Mouse (Mus musculus): ENCODE results near the gene Kpna7. TPM values are rescaled to one million over a fixed set of nuclear protein-coding genes. Genes with fewer than 3 reads are reported as not detected.

Kpna7 gene
- polyA plus RNA-seq, 1 experiment from 2014 or later, result not detected

GRCm38 (mm10) chr5:144944370-144944769 lies 139.5 kb downstream of the Kpna7 start:
- H3K4me2 ChIP-seq (replicated peaks; ENCODE audit: low read depth, low read length), result no peak overlapping the region
- 79% methylated on average over 4 of the region's 4 CpGs for WGBS
- no peaks in the 10 kb centered on the region for H3K9me3 ChIP-seq (ENCODE audit: low read length)
- H3K4me3 ChIP-seq (ENCODE audit: low read length), result no peak overlapping the region
- H3K27me3 ChIP-seq (ENCODE audit: insufficient read depth, low read length), result no peaks in the 10 kb centered on the region
- H3K27ac ChIP-seq (ENCODE audit: low read length), result no peak overlapping the region
- H3K36me3 ChIP-seq (ENCODE audit: insufficient read depth, low read length), result no peaks in the 10 kb centered on the region
- no peak overlapping the region for H3K9ac ChIP-seq (replicated peaks; ENCODE audit: low read length)
- H3K4me1 ChIP-seq (ENCODE audit: insufficient read depth, low read length), result peaks cover 20% of the 10 kb centered on the region
- no peak for ATAC-seq (ENCODE audit: low FRiP score, low TSS enrichment)

- no peak for ATAC-seq (ENCODE audit: low FRiP score, low TSS enrichment)
- H3K9me3 ChIP-seq (ENCODE audit: low read length), result no peaks in the 10 kb centered on the region
- WGBS, result 86% methylated on average over 6 of the region's 6 CpGs
- no peaks in the 10 kb centered on the region for H3K27me3 ChIP-seq (ENCODE audit: insufficient read depth, low read length)
- no peak overlapping the region for H3K9ac ChIP-seq (replicated peaks; ENCODE audit: low read length)
- no peak overlapping the region for H3K4me3 ChIP-seq (ENCODE audit: low read length)
- H3K4me2 ChIP-seq (replicated peaks; ENCODE audit: low read depth, low read length), result no peak overlapping the region
- H3K4me1 ChIP-seq (ENCODE audit: insufficient read depth, low read length), result peaks cover 14% of the 10 kb centered on the region
- H3K36me3 ChIP-seq (ENCODE audit: insufficient read depth, low read length), result no peaks in the 10 kb centered on the region
- H3K27ac ChIP-seq (ENCODE audit: low read length), result no peak overlapping the region
Measured at GRCm38 (mm10) chr5:144943346-144943745, 140.5 kb downstream of the Kpna7 start.

- 77% methylated on average over 9 of the region's 9 CpGs for WGBS
- H3K4me2 ChIP-seq (replicated peaks; ENCODE audit: low read depth, low read length), result no peak overlapping the region
- H3K9ac ChIP-seq (replicated peaks; ENCODE audit: low read length), result no peak overlapping the region
- H3K27ac ChIP-seq (ENCODE audit: low read length), result no peak overlapping the region
- no peaks in the 10 kb centered on the region for H3K36me3 ChIP-seq (ENCODE audit: insufficient read depth, low read length)
- no peaks in the 10 kb centered on the region for H3K27me3 ChIP-seq (ENCODE audit: insufficient read depth, low read length)
- no peaks in the 10 kb centered on the region for H3K9me3 ChIP-seq (ENCODE audit: low read length)
- H3K4me3 ChIP-seq (ENCODE audit: low read length), result no peak overlapping the region
- no peak for ATAC-seq (ENCODE audit: low FRiP score, low TSS enrichment)
- H3K4me1 ChIP-seq (ENCODE audit: insufficient read depth, low read length), result peaks cover 9% of the 10 kb centered on the region
Measured at GRCm38 (mm10) chr5:144942431-144942830, 141.4 kb downstream of the Kpna7 start.

GRCm38 (mm10) chr5:144940904-144941303 lies 142.9 kb downstream of the Kpna7 start:
- Histone ChIP-seq H3K9ac (replicated peaks; ENCODE audit: low read length) (no peak overlapping the region), H3K9me3 (ENCODE audit: low read length) (no peaks in the 10 kb centered on the region)
- 64% methylated on average over 2 of the region's 3 CpGs for WGBS

GRCm38 (mm10) chr5:144937304-144937703 lies 146.5 kb downstream of the Kpna7 start:
- WGBS, result 92% methylated on average over 2 of the region's 2 CpGs
- Histone ChIP-seq H3K27ac (ENCODE audit: low read length) (no peak overlapping the region), H3K9me3 (ENCODE audit: low read length) (no peaks in the 10 kb centered on the region), H3K4me2 (replicated peaks; ENCODE audit: low read depth, low read length) (no peak overlapping the region), H3K9ac (replicated peaks; ENCODE audit: low read length) (no peak overlapping the region), H3K4me1 (ENCODE audit: insufficient read depth, low read length) (peaks cover 28% of the 10 kb centered on the region), H3K36me3 (ENCODE audit: insufficient read depth, low read length) (no peaks in the 10 kb centered on the region), H3K4me3 (ENCODE audit: low read length) (no peak overlapping the region), H3K27me3 (ENCODE audit: insufficient read depth, low read length) (no peaks in the 10 kb centered on the region)
- no peak for ATAC-seq (ENCODE audit: low FRiP score, low TSS enrichment)

More at GRCm38 (mm10) chr5:144940904-144941303, 142.9 kb downstream of the Kpna7 start:
- Histone ChIP-seq H3K36me3 (ENCODE audit: insufficient read depth, low read length) (no peaks in the 10 kb centered on the region), H3K4me2 (replicated peaks; ENCODE audit: low read depth, low read length) (no peak overlapping the region), H3K4me3 (ENCODE audit: low read length) (no peak overlapping the region), H3K4me1 (ENCODE audit: insufficient read depth, low read length) (peaks cover 18% of the 10 kb centered on the region), H3K27me3 (ENCODE audit: insufficient read depth, low read length) (no peaks in the 10 kb centered on the region), H3K27ac (ENCODE audit: low read length) (no peak overlapping the region)
- no peak for ATAC-seq (ENCODE audit: low FRiP score, low TSS enrichment)

Other genes with a start within 250 kb of the Kpna7 start
- 9.5 and 14.0 TPM in 2 replicates for gene Smurf1, start 118.2 kb downstream of the Kpna7 start, polyA plus RNA-seq (2015; fragmentation: Nextera tagmentation; extraction: Ambion mirVana)
- not detected in 2 replicates for gene Gm4871, start 51.3 kb downstream of the Kpna7 start, polyA plus RNA-seq (2015; fragmentation: Nextera tagmentation; extraction: Ambion mirVana)
- not detected in 2 replicates for gene 1700018F24Rik, start 41.0 kb downstream of the Kpna7 start, polyA plus RNA-seq (2015; fragmentation: Nextera tagmentation; extraction: Ambion mirVana)
- gene Arpc1a, start 200 bp downstream of the Kpna7 start, polyA plus RNA-seq (2015; fragmentation: Nextera tagmentation; extraction: Ambion mirVana), result 142 and 150 TPM in 2 replicates
- 325 and 354 TPM in 2 replicates for gene Arpc1b, start 30.2 kb upstream of the Kpna7 start, polyA plus RNA-seq (2015; fragmentation: Nextera tagmentation; extraction: Ambion mirVana)
- 77.0 and 93.6 TPM in 2 replicates for gene Pdap1, start 56.2 kb upstream of the Kpna7 start, polyA plus RNA-seq (2015; fragmentation: Nextera tagmentation; extraction: Ambion mirVana)
- gene Bud31, start 56.3 kb upstream of the Kpna7 start, polyA plus RNA-seq (2015; fragmentation: Nextera tagmentation; extraction: Ambion mirVana), result 186 TPM in 2 replicates
- 19.8 and 20.0 TPM in 2 replicates for gene Ptcd1, start 83.1 kb upstream of the Kpna7 start, polyA plus RNA-seq (2015; fragmentation: Nextera tagmentation; extraction: Ambion mirVana)
- 56.2 and 59.5 TPM in 2 replicates for gene Cpsf4, start 83.2 kb upstream of the Kpna7 start, polyA plus RNA-seq (2015; fragmentation: Nextera tagmentation; extraction: Ambion mirVana)
- gene Atp5j2, start 108.0 kb upstream of the Kpna7 start, polyA plus RNA-seq (2015; fragmentation: Nextera tagmentation; extraction: Ambion mirVana), result 679 and 701 TPM in 2 replicates
- 11.4 and 11.6 TPM in 2 replicates for gene Zkscan14, start 117.8 kb upstream of the Kpna7 start, polyA plus RNA-seq (2015; fragmentation: Nextera tagmentation; extraction: Ambion mirVana)
- 16.2 and 17.2 TPM in 2 replicates for gene Zkscan5, start 120.5 kb upstream of the Kpna7 start, polyA plus RNA-seq (2015; fragmentation: Nextera tagmentation; extraction: Ambion mirVana)
- 35.3 and 36.0 TPM in 2 replicates for gene Zfp655, start 147.7 kb upstream of the Kpna7 start, polyA plus RNA-seq (2015; fragmentation: Nextera tagmentation; extraction: Ambion mirVana)
- 0.56 and 0.60 TPM in 2 replicates for gene Zscan25, start 196.5 kb upstream of the Kpna7 start, polyA plus RNA-seq (2015; fragmentation: Nextera tagmentation; extraction: Ambion mirVana)